Mouse (Mus musculus) gastrocnemius, adult 8-10 months (tissue): ENCODE results near the gene Capza3. TPM values are rescaled to one million over a fixed set of nuclear protein-coding genes. Genes with fewer than 3 reads are reported as not detected.

Experiments used
- DNase-seq, 2 experiments: peaks; one replicate each; pipeline ENCODE4 v3.0.0; 2022; ENCODE audit warnings: low spot score in 2 of 2
- total RNA-seq, 4 experiments: library from RNA; stranded (reverse); gene quantifications; 2 replicates each; pipeline ENCODE4 v1.2.4; 2022

The Capza3 gene
- not detected for total RNA-seq

- DNase-seq = no peak
Observed at GRCm38 (mm10) chr6:140040952-140041351, at the start of gene Capza3. Gene Capza3 (plus strand): TSS chr6:140041252.

GRCm38 (mm10) chr6:140005181-140005580, 35.9 kb upstream of the Capza3 start:
- DNase-seq = no peak

DNA sequence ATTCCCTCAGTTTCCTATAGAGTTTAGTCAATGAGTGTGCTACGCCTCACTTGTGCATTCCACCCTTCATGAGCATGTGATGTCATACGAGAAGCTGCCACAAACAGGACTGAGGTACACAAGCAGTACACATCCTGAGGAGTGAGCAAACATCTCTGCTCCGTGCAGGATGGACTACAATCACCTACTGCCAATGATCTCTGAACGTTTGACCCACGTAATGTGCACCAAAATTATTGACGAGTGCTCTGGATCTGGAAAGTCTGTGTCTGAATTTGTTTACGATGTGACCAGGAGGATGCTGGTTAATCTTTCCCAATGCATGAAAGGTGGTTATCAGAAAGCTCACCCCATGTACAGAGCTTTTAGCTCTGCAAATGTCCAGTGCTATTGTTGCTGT, 16.6 kb upstream of the Capza3 start:
- no peak for DNase-seq

DNA sequence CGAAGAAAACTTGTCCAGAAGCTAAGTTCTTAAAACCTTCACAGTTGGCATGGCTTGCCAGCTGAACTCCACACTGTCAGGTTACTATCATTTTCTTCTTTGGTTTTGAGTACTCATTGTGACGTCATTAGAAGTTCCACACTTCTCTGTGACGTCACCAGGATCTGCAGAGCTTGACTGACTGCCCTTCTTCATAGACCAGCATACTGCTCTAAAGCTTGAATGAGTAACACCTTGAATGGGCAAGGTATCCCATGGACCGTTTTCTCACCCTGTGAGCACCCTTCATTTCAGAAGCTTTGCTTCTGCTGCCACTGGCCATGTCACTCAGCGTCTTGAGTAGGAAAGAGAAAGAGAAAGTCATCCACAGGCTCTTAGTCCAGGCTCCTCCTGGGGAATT, 305 bp downstream of the Capza3 start, which contains the start of gene Plcz1:
Plcz1 (minus strand) TSS at position 101 of the 400 bp plus-strand sequence.
- no peak for DNase-seq

- peak; percentile 24 to 49 for DNase-seq
Observed at GRCm38 (mm10) chr6:140051476-140051875, 10.4 kb downstream of the Capza3 start.

DNA sequence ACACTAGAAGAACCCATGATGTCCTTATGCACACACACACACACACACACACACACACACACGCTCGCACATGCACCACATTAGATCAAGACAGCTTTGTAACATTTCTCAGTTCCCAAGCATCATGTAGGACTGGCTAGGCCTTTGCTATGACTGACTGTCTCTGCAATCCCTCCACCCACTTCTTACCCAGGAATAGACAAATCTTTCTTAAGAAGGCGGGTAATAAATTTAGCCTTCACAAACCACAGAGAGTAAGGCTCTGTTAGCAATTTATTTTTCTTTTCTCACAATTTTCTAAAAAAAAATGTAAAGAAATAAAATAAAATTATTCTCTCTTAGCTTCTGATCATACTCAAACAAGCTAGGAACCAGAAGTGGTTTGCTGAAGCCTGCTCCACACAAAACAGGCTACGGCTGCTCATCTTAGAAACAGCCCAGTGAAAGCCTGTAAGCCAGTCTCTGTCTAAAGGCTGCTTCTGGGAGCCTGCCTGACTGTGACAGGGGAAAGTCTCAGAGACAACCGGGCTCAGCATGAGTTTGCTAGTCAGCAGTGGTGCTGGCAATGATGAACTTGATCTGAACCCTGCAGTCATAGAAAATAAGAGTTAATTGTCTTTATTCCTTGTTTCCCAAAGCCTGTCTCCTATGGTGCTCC, 13.3 kb downstream of the Capza3 start:
- no peak for DNase-seq

DNA sequence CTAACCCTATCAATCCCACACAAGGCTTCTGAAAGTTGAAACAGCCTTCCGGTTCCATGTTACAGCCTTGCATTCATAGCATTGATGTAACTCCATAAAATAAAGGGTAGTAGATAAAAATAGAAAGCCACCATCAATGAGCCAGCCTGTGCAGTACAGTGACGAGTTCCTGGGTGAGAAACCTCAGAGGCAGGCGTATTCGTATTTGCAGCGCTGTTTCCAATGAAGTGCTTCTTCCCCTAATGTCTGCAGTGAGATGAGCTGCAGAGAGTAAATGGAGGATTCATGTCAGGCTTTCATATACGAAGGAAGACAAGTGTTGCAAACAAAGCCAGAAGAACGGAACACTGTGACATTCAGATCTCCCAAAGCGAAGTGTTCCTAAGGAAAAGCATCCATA, 28.1 kb downstream of the Capza3 start:
- DNase-seq = no peak

- no peak for DNase-seq
Observed at GRCm38 (mm10) chr6:140080933-140081332, 39.9 kb downstream of the Capza3 start.

DNA sequence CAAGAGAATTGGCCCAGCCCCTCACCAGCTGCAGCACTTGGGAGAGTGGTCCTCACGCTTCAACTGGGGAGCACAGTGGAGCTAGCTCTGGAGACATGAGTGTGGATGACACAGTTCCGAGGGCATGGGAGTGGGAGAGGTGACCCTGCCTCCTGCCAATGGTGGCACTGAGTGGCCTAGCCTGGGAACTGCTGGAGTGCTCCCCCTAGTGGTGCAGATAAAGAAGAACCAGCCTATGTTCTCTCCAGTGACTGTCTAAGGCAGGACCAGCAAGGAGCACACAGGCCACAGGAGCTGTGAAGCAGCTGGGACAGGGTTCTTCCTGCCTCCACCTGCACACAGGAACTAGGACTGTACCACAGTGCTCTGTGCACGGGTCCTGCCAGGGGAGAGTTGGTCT, 40.7 kb downstream of the Capza3 start:
- DNase-seq = no peak

GRCm38 (mm10) chr6:140089855-140090254, 48.8 kb downstream of the Capza3 start:
- no peak for DNase-seq

Other genes starting within 250 kb of the Capza3 start
- gene Plcz1, start 205 bp downstream of the Capza3 start, total RNA-seq = not detected